Mouse (Mus musculus): ENCODE data around the gene Pus1. TPM values are rescaled to one million over a fixed set of nuclear protein-coding genes. Genes with fewer than 3 reads are reported as not detected.
"Not testable (repeated sequence)": the region's sequence is repeated elsewhere in the genome, so short reads cannot be mapped to it uniquely, and the experiment has no call there.

The Pus1 gene
- polyA plus RNA-seq, 1 experiment = 19.6 TPM

GRCm38 (mm10) chr5:110786081-110786835, 5.8 kb upstream of the Pus1 start:
- TF ChIP-seq CTCF (IDR thresholded peaks at IDR 0.05; ENCODE audit: extremely low read depth, insufficient read depth, low read length) (peak; percentile 41), POLR2A (IDR thresholded peaks at IDR 0.05; ENCODE audit: extremely low read depth, insufficient read depth, low read length) (peak; percentile 40; the same call in 1 of the 2 replicates)
- no peak overlapping the region for H3K27ac ChIP-seq (ENCODE audit: insufficient read depth, low read length)
- no peaks in the 10 kb centered on the region for H3K4me1 ChIP-seq (ENCODE audit: control insufficient read depth, insufficient read depth, low read length)
- H3K4me3 ChIP-seq (ENCODE audit: insufficient read depth, low read length) = no peak overlapping the region

- H3K4me1 ChIP-seq (ENCODE audit: control insufficient read depth, insufficient read depth, low read length) = no peaks in the 10 kb centered on the region
- no peak overlapping the region for H3K27ac ChIP-seq (ENCODE audit: insufficient read depth, low read length)
- TF ChIP-seq CTCF (IDR thresholded peaks at IDR 0.05; ENCODE audit: extremely low read depth, insufficient read depth, low read length) (no peak), POLR2A (IDR thresholded peaks at IDR 0.05; ENCODE audit: extremely low read depth, insufficient read depth, low read length) (no peak)
- no peak overlapping the region for H3K4me3 ChIP-seq (ENCODE audit: insufficient read depth, low read length)
Measured at GRCm38 (mm10) chr5:110783150-110783549, 2.7 kb upstream of the Pus1 start.

- H3K4me3 ChIP-seq (ENCODE audit: insufficient read depth, low read length) = no peak overlapping the region
- no peak overlapping the region for H3K27ac ChIP-seq (ENCODE audit: insufficient read depth, low read length)
- H3K4me1 ChIP-seq (ENCODE audit: control insufficient read depth, insufficient read depth, low read length) = no peaks in the 10 kb centered on the region
- no peak for TF ChIP-seq POLR2A (IDR thresholded peaks at IDR 0.05; ENCODE audit: extremely low read depth, insufficient read depth, low read length)
- no peak for TF ChIP-seq CTCF (IDR thresholded peaks at IDR 0.05; ENCODE audit: extremely low read depth, insufficient read depth, low read length)
Measured at GRCm38 (mm10) chr5:110781529-110782238, 1.2 kb upstream of the Pus1 start.

- H3K4me1 ChIP-seq (ENCODE audit: control insufficient read depth, insufficient read depth, low read length) = no peaks in the 10 kb centered on the region
- H3K4me3 ChIP-seq (ENCODE audit: insufficient read depth, low read length) = peak overlapping the region; percentile 64
- TF ChIP-seq CTCF (IDR thresholded peaks at IDR 0.05; ENCODE audit: extremely low read depth, insufficient read depth, low read length) (no peak), POLR2A (IDR thresholded peaks at IDR 0.05; ENCODE audit: extremely low read depth, insufficient read depth, low read length) (no peak)
- peak overlapping the region; percentile 18; the same call in 1 of the 2 replicates for H3K27ac ChIP-seq (ENCODE audit: insufficient read depth, low read length)
Measured at GRCm38 (mm10) chr5:110780761-110781528, 486 bp upstream of the Pus1 start.

DNA sequence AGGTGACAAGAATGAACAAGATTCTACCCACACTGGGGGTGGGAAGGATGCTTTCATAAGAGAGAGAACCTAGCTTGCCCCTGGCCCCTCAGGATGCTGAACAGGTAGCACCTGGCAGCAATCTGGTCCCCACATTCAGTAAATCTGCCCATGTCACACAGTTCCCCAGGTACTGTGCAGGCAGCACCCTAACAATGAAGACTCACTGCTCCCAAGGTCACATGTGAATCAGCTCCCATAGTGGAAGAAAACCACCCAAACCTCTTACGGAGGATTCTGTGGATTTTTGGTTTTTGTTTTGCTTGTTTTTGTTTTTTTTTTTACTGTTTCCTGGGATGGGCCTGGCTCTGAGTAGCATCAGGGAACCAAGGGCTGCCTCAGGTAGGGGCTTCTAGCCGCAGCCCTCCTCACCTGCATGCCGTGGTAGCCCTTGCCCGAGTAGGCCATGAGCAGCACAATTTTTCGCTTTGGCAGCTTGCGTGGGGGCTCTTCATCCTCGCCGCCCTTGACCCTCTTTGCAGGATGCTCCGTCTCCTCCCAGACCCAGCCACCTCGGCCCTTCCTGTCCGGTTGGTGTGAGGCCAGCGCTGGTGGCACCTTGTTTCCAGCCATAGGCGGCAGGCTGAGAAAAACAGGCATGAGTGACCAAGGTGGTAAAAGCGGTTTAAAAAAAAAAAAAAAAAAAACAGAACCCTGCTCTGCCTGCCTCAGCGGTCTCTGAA, 1.0 kb downstream of the Pus1 start:
- TF ChIP-seq POLR2A (IDR thresholded peaks at IDR 0.05; ENCODE audit: extremely low read depth, insufficient read depth, low read length) = no peak
- TF ChIP-seq CTCF (IDR thresholded peaks at IDR 0.05; ENCODE audit: extremely low read depth, insufficient read depth, low read length) = no peak
- Histone ChIP-seq H3K4me3 (ENCODE audit: insufficient read depth, low read length) (peak overlapping the region; percentile 64), H3K27ac (ENCODE audit: insufficient read depth, low read length) (no peak overlapping the region), H3K4me1 (ENCODE audit: control insufficient read depth, insufficient read depth, low read length) (no peaks in the 10 kb centered on the region)

- Histone ChIP-seq H3K4me1 (ENCODE audit: control insufficient read depth, insufficient read depth, low read length) (no peaks in the 10 kb centered on the region), H3K4me3 (ENCODE audit: insufficient read depth, low read length) (no peak overlapping the region), H3K27ac (ENCODE audit: insufficient read depth, low read length) (no peak overlapping the region)
- TF ChIP-seq POLR2A (IDR thresholded peaks at IDR 0.05; ENCODE audit: extremely low read depth, insufficient read depth, low read length) (no peak), CTCF (IDR thresholded peaks at IDR 0.05; ENCODE audit: extremely low read depth, insufficient read depth, low read length) (no peak)
Measured at GRCm38 (mm10) chr5:110778263-110778662, 2.2 kb downstream of the Pus1 start.

GRCm38 (mm10) chr5:110776141-110776540, 4.3 kb downstream of the Pus1 start:
- no peak for TF ChIP-seq POLR2A (IDR thresholded peaks at IDR 0.05; ENCODE audit: extremely low read depth, insufficient read depth, low read length)
- Histone ChIP-seq H3K27ac (ENCODE audit: insufficient read depth, low read length) (no peak overlapping the region), H3K4me1 (ENCODE audit: control insufficient read depth, insufficient read depth, low read length) (no peaks in the 10 kb centered on the region), H3K4me3 (ENCODE audit: insufficient read depth, low read length) (no peak overlapping the region)

DNA sequence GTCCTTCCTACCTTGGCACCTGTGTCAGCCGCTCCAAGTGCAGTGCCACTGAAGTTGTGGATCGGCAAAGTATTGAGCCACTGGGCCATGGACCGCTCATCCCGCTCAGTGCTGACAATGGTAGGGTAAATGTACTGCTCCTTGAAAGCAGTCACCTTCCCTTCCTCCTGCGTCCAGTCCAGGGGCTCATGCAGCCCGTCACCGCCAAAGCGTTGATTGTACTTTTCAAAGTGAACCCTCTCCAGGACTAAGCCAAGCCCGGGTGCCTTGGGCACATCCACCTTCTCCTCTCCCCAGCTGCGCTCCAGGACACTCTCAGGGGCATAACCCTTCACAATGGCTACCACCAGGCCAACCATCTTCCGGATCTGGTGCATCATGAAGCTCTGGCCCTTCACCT, 5.9 kb downstream of the Pus1 start:
- TF ChIP-seq POLR2A (IDR thresholded peaks at IDR 0.05; ENCODE audit: extremely low read depth, insufficient read depth, low read length) = no peak
- H3K4me1 ChIP-seq (ENCODE audit: control insufficient read depth, insufficient read depth, low read length) = no peaks in the 10 kb centered on the region
- H3K4me3 ChIP-seq (ENCODE audit: insufficient read depth, low read length) = no peak overlapping the region
- no peak overlapping the region for H3K27ac ChIP-seq (ENCODE audit: insufficient read depth, low read length)

DNA sequence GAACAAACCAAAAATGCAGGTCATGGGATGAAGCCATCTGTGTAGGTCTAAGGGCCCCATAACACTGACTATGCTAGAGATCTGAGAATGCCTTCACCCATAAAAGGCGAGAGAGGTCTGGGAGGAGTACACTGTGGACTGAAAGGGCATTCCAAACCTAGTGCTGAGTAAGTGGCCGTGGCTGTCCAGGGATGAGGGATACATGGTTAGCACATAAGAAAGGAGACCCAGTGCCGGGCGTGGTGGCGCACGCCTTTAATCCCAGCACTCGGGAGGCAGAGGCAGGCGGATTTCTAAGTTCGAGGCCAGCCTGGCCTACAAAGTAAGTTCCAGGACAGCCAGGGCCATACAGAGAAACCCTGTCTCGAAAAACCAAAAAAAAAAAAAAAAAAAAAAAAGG, 7.5 kb downstream of the Pus1 start:
- H3K27ac ChIP-seq (ENCODE audit: insufficient read depth, low read length); H3K4me1 ChIP-seq (ENCODE audit: control insufficient read depth, insufficient read depth, low read length); H3K4me3 ChIP-seq (ENCODE audit: insufficient read depth, low read length): not testable (repeated sequence)
